Mouse (Mus musculus) hindbrain, embryonic 12.5 days (tissue): ENCODE measurements around the gene C1qtnf9. TPM values are rescaled to one million over a fixed set of nuclear protein-coding genes. Genes with fewer than 3 reads are reported as not detected.

Experiments
- ATAC-seq: fragments of 200-750 bp; cut with Nextera tagmentation; 2 replicates; pipeline ENCODE4 v1.8.0; 2017; ENCODE audit warnings: moderate TSS enrichment; ENCODE audit not compliant: low FRiP score
- H3K27ac ChIP-seq: fragments of 300-500 bp; sonication (generic); 2 replicates; pipeline ENCODE4 v1.5.1; 2016; ENCODE audit warnings: mild to moderate bottlenecking
- H3K27me3 ChIP-seq: fragments of 300-500 bp; sonication (generic); 2 replicates; pipeline ENCODE4 v1.6.1; 2016; ENCODE audit warnings: mild to moderate bottlenecking
- H3K36me3 ChIP-seq: fragments of 300-500 bp; sonication (generic); 2 replicates; pipeline ENCODE4 v1.6.1; 2016; ENCODE audit warnings: mild to moderate bottlenecking
- H3K4me1 ChIP-seq: fragments of 300-500 bp; sonication (generic); 2 replicates; pipeline ENCODE4 v1.6.1; 2016
- H3K4me2 ChIP-seq: fragments of 300-500 bp; sonication (generic); replicated peaks from 2 replicates; pipeline ENCODE4 v1.6.1; 2016; ENCODE audit warnings: mild to moderate bottlenecking
- H3K4me3 ChIP-seq: fragments of 300-500 bp; sonication (generic); 2 replicates; pipeline ENCODE4 v1.5.1; 2016; ENCODE audit warnings: mild to moderate bottlenecking
- H3K9ac ChIP-seq: fragments of 300-500 bp; sonication (generic); 2 replicates; pipeline ENCODE4 v1.6.1; 2016; ENCODE audit warnings: mild to moderate bottlenecking, moderate library complexity
- H3K9me3 ChIP-seq: fragments of 300-500 bp; sonication (generic); replicated peaks from 2 replicates; pipeline ENCODE4 v1.6.1; 2016; ENCODE audit warnings: mild to moderate bottlenecking
- WGBS: fragments of 180-500 bp; shearing (Covaris S2); methylation state at CpG from one replicate; pipeline ENCODE4 v1.1.7; 2016; 5-methylcytosine and 5-hydroxymethylcytosine counted together
- polyA plus RNA-seq: library from polyadenylated mRNA; unstranded; fragments of >200 nt; fragmentation: Nextera tagmentation; extraction: Ambion mirVana; gene quantifications from 2 replicates; pipeline ENCODE4 v1.2.1, GENCODE M21; 2016

The C1qtnf9 gene
- polyA plus RNA-seq, 1 experiment from 2014 or later: 0.43 TPM

DNA sequence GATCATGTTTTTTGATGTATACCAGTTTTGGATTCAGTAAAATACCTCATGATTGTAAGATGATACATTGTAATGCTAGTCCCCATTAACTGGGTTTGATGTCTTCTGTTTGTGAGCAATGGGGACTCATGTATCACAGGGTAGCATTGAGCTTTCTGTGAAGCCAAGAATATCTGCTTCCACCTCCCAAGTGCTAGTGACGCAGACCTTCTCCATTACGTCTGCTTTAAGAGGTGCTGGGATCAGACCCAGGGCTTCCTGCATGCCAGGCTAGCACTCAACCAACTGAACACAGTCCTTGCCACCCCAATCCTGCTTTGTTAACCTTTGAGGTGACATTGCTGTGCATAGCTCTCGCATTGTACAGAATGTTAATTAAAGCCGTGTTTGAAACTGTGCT is 30.8 kb downstream of the C1qtnf9 start:
- peaks cover 38% of the 10 kb centered on the region for H3K36me3 ChIP-seq
- no peak overlapping the region for H3K27ac ChIP-seq
- no peak overlapping the region for H3K4me3 ChIP-seq
- H3K9ac ChIP-seq: no peak overlapping the region
- no peaks in the 10 kb centered on the region for H3K27me3 ChIP-seq
- 94% methylated on average over 4 of the region's 4 CpGs for WGBS
- H3K4me2 ChIP-seq: no peak overlapping the region
- no peaks in the 10 kb centered on the region for H3K4me1 ChIP-seq
- no peak for ATAC-seq
- no peaks in the 10 kb centered on the region for H3K9me3 ChIP-seq

- Histone ChIP-seq H3K27ac (no peak overlapping the region), H3K9ac (no peak overlapping the region), H3K9me3 (no peaks in the 10 kb centered on the region), H3K4me1 (no peaks in the 10 kb centered on the region), H3K36me3 (peaks cover 48% of the 10 kb centered on the region), H3K4me2 (no peak overlapping the region), H3K27me3 (no peaks in the 10 kb centered on the region), H3K4me3 (no peak overlapping the region)
- ATAC-seq: no peak
- 56% methylated on average over 9 of the region's 9 CpGs for WGBS
Observed at GRCm38 (mm10) chr14:60799762-60800728, 32.1 kb downstream of the C1qtnf9 start.

DNA sequence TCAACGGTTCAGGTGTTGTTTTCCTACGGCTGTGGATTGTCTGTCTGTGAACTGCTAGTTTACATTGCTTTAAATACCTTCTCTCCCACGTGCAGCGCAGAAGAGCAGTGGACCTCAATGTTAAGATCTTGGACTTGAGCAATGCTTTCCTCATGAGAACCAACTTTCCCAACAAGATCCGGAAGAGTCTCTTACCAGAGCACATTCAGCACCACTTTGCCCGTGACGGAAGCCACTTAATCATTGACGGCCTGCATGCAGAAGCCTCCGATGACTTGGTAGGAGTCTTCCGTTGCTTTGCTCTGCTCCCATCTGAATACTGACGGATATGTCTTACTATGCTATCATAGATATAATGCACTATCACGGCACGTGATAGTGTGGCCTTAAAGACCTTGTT is 34.1 kb downstream of the C1qtnf9 start:
- no peaks in the 10 kb centered on the region for H3K4me1 ChIP-seq
- H3K4me2 ChIP-seq: no peak overlapping the region
- no peaks in the 10 kb centered on the region for H3K9me3 ChIP-seq
- no peak for ATAC-seq
- H3K27me3 ChIP-seq: no peaks in the 10 kb centered on the region
- no peak overlapping the region for H3K9ac ChIP-seq
- H3K4me3 ChIP-seq: no peak overlapping the region
- H3K27ac ChIP-seq: no peak overlapping the region
- 96% methylated on average over 13 of the region's 13 CpGs for WGBS
- H3K36me3 ChIP-seq: peaks cover 37% of the 10 kb centered on the region

DNA sequence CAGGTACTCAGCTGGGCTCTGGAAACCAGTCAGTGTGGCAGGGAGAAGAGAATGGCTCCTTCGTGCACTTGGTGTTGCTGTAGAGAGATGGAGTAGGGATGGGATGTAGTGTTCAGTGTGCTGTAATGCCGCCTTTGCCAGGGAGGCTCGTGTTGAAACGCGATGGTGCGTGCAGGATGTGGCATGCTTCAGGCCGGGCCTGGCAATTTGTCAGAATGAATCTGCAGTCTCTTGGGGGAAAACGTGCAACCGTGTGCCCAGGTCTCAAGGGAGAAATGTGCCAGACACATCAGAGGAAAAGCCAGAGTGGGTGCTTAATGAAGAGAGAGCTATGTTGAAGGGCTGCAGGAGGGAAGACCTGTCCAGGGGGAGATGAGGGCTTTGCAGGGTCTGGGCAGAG is 37.0 kb downstream of the C1qtnf9 start:
- H3K4me2 ChIP-seq: no peak overlapping the region
- no peak overlapping the region for H3K4me3 ChIP-seq
- no peaks in the 10 kb centered on the region for H3K27me3 ChIP-seq
- no peak overlapping the region for H3K27ac ChIP-seq
- 87% methylated on average over 9 of the region's 9 CpGs for WGBS
- H3K9ac ChIP-seq: no peak overlapping the region
- ATAC-seq: no peak
- H3K36me3 ChIP-seq: peaks cover 30% of the 10 kb centered on the region
- H3K4me1 ChIP-seq: no peaks in the 10 kb centered on the region
- H3K9me3 ChIP-seq: no peaks in the 10 kb centered on the region

DNA sequence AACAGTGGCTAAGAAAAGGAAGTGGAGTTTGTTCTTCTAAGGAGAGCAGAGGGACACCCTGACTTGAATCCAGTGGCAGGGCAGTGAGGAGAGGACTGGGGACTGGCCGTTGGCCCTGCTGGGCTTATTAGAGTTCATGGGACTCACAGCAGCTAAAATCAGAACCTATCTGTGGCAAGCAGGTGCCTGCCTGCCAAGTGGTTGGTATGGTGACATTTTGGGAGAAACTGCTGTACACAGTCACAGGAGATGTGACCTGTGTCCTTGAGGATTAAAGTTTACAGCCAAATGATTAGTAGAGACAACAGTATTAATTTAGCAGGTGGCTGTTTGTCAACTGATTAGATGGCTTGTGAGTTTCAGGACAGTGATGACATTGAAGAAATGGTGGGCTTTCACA is 37.9 kb downstream of the C1qtnf9 start:
- Histone ChIP-seq H3K9ac (no peak overlapping the region), H3K4me1 (no peaks in the 10 kb centered on the region), H3K27me3 (no peaks in the 10 kb centered on the region), H3K4me2 (no peak overlapping the region), H3K36me3 (peaks cover 30% of the 10 kb centered on the region), H3K4me3 (no peak overlapping the region), H3K27ac (no peak overlapping the region), H3K9me3 (no peaks in the 10 kb centered on the region)
- 88% methylated on average over 1 of the region's 1 CpGs for WGBS
- no peak for ATAC-seq

DNA sequence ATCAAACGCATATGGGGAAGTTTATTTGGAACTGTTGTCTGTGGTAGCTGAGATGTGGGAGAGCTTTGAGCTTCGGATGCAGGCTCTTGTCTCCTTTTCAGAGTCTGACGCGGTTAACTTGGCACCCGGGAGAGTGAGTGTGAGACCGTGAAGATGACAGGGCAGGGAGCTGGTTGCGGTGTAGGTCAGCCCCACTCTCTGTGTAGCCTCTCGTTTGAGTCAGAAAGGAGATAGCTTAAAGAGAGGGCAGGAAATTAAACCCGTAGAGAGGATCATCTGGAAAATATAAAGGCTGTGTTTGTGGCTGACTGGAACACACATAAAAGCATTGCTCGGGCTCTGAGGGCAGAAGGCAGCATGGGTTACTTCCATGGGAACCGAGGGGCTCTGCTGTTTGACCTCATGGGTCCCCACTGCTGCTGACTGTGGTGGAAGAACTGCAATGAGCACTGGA is 39.0 kb downstream of the C1qtnf9 start:
- no peak for ATAC-seq
- 47% methylated on average over 11 of the region's 11 CpGs for WGBS
- no peak overlapping the region for H3K27ac ChIP-seq
- H3K4me2 ChIP-seq: no peak overlapping the region
- no peaks in the 10 kb centered on the region for H3K27me3 ChIP-seq
- H3K36me3 ChIP-seq: peaks cover 28% of the 10 kb centered on the region
- H3K4me1 ChIP-seq: no peaks in the 10 kb centered on the region
- no peak overlapping the region for H3K9ac ChIP-seq
- no peak overlapping the region for H3K4me3 ChIP-seq
- H3K9me3 ChIP-seq: no peaks in the 10 kb centered on the region

DNA sequence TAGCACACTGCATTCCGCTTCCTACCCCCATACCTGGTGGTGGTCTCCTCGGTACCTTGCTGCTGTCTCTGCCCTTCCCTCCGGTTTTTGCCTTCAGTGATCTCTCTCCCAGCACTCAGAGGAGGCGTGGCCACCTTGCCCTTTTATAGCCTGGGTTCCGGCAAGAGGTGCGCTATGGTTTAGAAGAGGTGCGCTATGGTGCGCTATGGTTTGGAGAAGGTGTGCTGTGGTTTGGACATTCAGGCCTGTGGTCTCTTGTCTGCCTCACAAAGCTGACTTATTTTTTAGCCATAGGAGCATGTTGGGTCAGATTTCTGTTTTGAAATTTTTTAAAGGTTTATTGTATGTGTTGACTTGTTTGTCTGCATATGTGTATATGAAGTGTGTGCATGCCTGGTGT is 41.9 kb downstream of the C1qtnf9 start:
- H3K27ac ChIP-seq: no peak overlapping the region
- H3K9ac ChIP-seq: no peak overlapping the region
- no peaks in the 10 kb centered on the region for H3K27me3 ChIP-seq
- no peaks in the 10 kb centered on the region for H3K9me3 ChIP-seq
- no peaks in the 10 kb centered on the region for H3K4me1 ChIP-seq
- WGBS: 90% methylated on average over 8 of the region's 8 CpGs
- ATAC-seq: no peak
- H3K36me3 ChIP-seq: peaks cover 21% of the 10 kb centered on the region
- no peak overlapping the region for H3K4me2 ChIP-seq
- no peak overlapping the region for H3K4me3 ChIP-seq

GRCm38 (mm10) chr14:60811547-60811946 is 43.6 kb downstream of the C1qtnf9 start:
- Histone ChIP-seq H3K27me3 (no peaks in the 10 kb centered on the region), H3K4me2 (no peak overlapping the region), H3K4me1 (no peaks in the 10 kb centered on the region), H3K27ac (no peak overlapping the region), H3K4me3 (no peak overlapping the region), H3K9ac (no peak overlapping the region), H3K36me3 (peaks cover 24% of the 10 kb centered on the region), H3K9me3 (no peaks in the 10 kb centered on the region)
- 92% methylated on average over 4 of the region's 4 CpGs for WGBS
- ATAC-seq: no peak

DNA sequence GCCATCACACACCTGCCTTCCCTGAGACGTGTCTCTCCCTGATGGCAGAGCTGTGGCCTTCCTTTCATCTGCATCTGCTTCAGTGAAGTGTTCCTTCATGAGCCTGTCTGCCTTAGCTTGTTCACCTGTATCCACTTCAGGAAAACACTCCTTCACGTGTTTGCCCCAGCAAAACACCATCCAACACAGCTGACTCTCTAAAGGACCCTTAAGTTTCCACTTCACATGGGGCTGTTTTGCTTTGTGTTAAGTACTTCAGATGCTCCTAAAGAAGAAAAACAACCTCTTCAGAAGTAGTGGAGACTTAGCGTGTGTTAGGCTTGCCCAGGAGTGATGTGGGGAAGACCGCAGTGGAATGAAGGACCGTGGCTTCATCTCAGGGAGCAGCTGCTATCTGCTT is 47.2 kb downstream of the C1qtnf9 start:
- Histone ChIP-seq H3K36me3 (peaks cover 24% of the 10 kb centered on the region), H3K27ac (no peak overlapping the region), H3K4me1 (no peaks in the 10 kb centered on the region), H3K4me3 (no peak overlapping the region), H3K9me3 (no peaks in the 10 kb centered on the region), H3K9ac (no peak overlapping the region), H3K4me2 (no peak overlapping the region), H3K27me3 (no peaks in the 10 kb centered on the region)
- whole genome bisulfite sequencing: 94% methylated on average over 5 of the region's 5 CpGs
- no peak for ATAC-seq

- no peak overlapping the region for H3K4me2 ChIP-seq
- H3K4me1 ChIP-seq: no peaks in the 10 kb centered on the region
- ATAC-seq: no peak
- H3K27me3 ChIP-seq: no peaks in the 10 kb centered on the region
- no peaks in the 10 kb centered on the region for H3K9me3 ChIP-seq
- WGBS: 83% methylated on average over 5 of the region's 5 CpGs
- no peak overlapping the region for H3K4me3 ChIP-seq
- H3K9ac ChIP-seq: no peak overlapping the region
- H3K36me3 ChIP-seq: peaks cover 22% of the 10 kb centered on the region
- no peak overlapping the region for H3K27ac ChIP-seq
Observed at GRCm38 (mm10) chr14:60818045-60818444, 50.1 kb downstream of the C1qtnf9 start.

DNA sequence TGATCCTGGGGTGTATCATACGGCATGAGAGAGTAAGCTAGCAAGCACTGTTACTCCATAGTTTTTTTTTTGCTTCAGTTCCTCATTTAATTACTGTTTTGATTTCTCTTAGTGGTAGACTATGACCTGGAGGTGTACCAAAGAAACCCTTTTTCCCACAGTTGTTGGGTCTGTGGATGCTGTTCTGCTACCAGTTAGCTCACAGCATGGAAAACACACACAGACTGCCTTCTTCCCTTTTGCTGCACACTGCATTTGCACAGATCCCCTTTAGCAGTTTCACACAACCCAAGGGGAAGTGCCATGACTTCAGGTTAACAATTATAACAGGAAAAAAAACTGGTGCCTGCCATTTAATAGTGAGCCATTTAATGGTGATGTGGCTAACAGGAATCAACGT is 62.2 kb downstream of the C1qtnf9 start:
- Histone ChIP-seq H3K4me3 (no peak overlapping the region), H3K4me2 (no peak overlapping the region), H3K9ac (no peak overlapping the region), H3K36me3 (peaks cover 23% of the 10 kb centered on the region), H3K27me3 (no peaks in the 10 kb centered on the region), H3K9me3 (peaks cover 5% of the 10 kb centered on the region), H3K4me1 (no peaks in the 10 kb centered on the region), H3K27ac (no peak overlapping the region)
- WGBS: 89% methylated on average over 2 of the region's 2 CpGs
- ATAC-seq: no peak
